Mouse (Mus musculus) CH12.LX (cell line): ENCODE data around the gene Slc5a10.

Experiments used
- CHD1 ChIP-seq: IDR thresholded peaks from 2 replicates; pipeline ENCODE4 v1.6.1; 2012; ENCODE audit warnings: low read depth, low read length, improper control_type of control experiment, inconsistent platforms
- CTCF ChIP-seq, 2 experiments: IDR thresholded peaks in 1 of 2; conservative IDR thresholded peaks in 1 of 2; 2 replicates each; pipeline ENCODE4 v1.5.1; 2011 to 2012; ENCODE audit warnings: low read depth in 2 of 2, low read length in 2 of 2, improper control_type of control experiment in 1 of 2, inconsistent platforms in 1 of 2, mild to moderate bottlenecking in 1 of 2, moderate library complexity in 1 of 2
- EP300 ChIP-seq: IDR thresholded peaks from 2 replicates; pipeline ENCODE4 v1.6.1; 2011; ENCODE audit warnings: low read length, improper control_type of control experiment
- HCFC1 ChIP-seq: IDR thresholded peaks from 2 replicates; pipeline ENCODE4 v1.6.1; 2012; ENCODE audit warnings: low read depth, mild to moderate bottlenecking, inconsistent platforms, low read length, improper control_type of control experiment
- MAFK ChIP-seq: IDR thresholded peaks from 2 replicates; pipeline ENCODE4 v1.6.1; 2011; ENCODE audit warnings: low read length, improper control_type of control experiment; ENCODE audit not compliant: insufficient replicate concordance
- MAX ChIP-seq: IDR thresholded peaks from 2 replicates; pipeline ENCODE4 v1.6.1; 2011; ENCODE audit warnings: low read length, improper control_type of control experiment
- PAX5 ChIP-seq: IDR thresholded peaks from 2 replicates; pipeline ENCODE4 v1.6.1; 2012; ENCODE audit warnings: low read length, inconsistent platforms, mixed read lengths
- POLR2A ChIP-seq: IDR thresholded peaks from 2 replicates; pipeline ENCODE4 v1.6.1; 2011; ENCODE audit warnings: low read depth, mild to moderate bottlenecking, improper control_type of control experiment, low read length
- POLR2AphosphoS2 ChIP-seq: IDR thresholded peaks from 2 replicates; pipeline ENCODE4 v1.6.1; 2011; ENCODE audit warnings: low read depth, low read length, improper control_type of control experiment
- RAD21 ChIP-seq: IDR thresholded peaks from 2 replicates; pipeline ENCODE4 v1.6.1; 2011; ENCODE audit warnings: low read depth, mild to moderate bottlenecking, low read length, improper control_type of control experiment, moderate library complexity
- ZNF384 ChIP-seq: IDR thresholded peaks from 2 replicates; pipeline ENCODE4 v1.6.1; 2012; ENCODE audit warnings: low read depth, low read length, improper control_type of control experiment, inconsistent platforms

DNA sequence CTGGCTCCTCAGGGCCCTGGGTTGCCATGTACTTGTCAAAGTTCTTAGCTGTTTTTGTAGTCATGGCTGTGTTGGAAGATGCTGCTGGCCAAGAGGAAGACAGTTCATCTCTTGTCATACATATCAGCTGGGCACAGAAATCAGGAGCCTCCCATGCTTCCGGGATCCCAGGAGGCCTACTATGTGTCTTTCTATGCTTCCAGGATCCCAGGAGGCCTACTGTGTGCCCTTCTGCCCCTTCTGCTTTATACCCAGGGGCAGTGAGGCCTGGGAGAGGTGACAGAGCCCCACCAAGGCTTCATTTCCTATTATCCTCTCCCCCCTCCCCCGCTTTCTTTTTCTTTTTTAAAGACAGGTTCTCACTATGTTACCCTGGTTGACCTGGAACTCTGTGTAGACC is 15.0 kb downstream of the Slc5a10 start:
- TF ChIP-seq EP300 (no peak), POLR2A (no peak), CTCF (conservative IDR thresholded peaks at IDR 0.05 in 1 of 2, IDR thresholded peaks at IDR 0.05 in 1 of 2; ENCODE audit: low read depth in 2 of 2, low read length in 2 of 2) (no peak), POLR2AphosphoS2 (no peak), ZNF384 (no peak), RAD21 (no peak), CHD1 (no peak), HCFC1 (no peak), MAX (no peak), PAX5 (no peak), MAFK (no peak)
